Comparison of ENCODE assay signal across 20 mouse cellular contexts in the genomic region with DNA sequence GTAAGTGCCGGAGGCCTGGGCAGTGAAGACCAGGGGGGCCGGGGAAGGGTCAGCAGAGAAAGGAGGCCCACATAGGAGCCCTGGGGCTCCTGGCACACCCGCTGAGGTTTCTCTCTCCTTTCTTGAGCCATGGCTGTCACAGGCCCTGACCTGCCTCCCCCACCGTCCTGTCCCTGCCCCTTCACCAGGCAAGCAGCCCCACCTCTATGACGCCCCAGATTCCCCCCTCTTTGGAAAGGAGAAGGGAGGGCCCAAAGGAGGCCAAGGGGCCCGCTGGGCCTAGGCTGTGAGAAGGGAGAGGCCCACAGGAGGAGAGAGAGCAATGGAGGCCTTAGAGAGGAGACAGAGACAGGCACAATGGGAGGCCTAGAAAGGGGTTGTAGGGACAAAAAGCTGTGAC. TPM values are rescaled to one million over a fixed set of nuclear protein-coding genes. Genes with fewer than 3 reads are reported as not detected.
A peak's percentile ranks its signal among the peaks of the same experiment; 100 is the strongest.
DNase-seq lines count a peak whose midpoint lies in the region; ATAC-seq lines count a peak whose summit lies in the region.
"Had no signal": no experiment of that assay in that cellular context is flagged by ENCODE, and none has a peak within 500 bp of the region (broad histone marks: within the 10 kb centered on the region; RNA-seq: fewer than 3 reads in every experiment).

No protein-coding gene starts in this region.

- no peak for ATAC-seq in limb, embryonic 15.5 days (ENCODE audit: insufficient number of reproducible peaks, low FRiP score, low TSS enrichment, low read depth)
- no peak for ATAC-seq in megakaryocyte progenitor cell, adult 5-6 weeks (replicated peaks; ENCODE audit: poor library complexity)
- ATAC-seq: CD4-positive, CD25-positive, alpha-beta regulatory T cell, adult 4 months; forebrain, postnatal 0 days had no signal

- H3K9ac ChIP-seq in limb, embryonic 15.5 days, result no peak overlapping the region
- H3K9ac ChIP-seq: forebrain, postnatal 0 days; heart, embryonic 13.5 days; hindbrain, embryonic 15.5 days; limb, embryonic 12.5 days had no signal

- peak overlapping the region; percentile 71 for H3K27ac ChIP-seq in embryonic facial prominence, embryonic 10.5 days (replicated peaks)
- H3K27ac ChIP-seq in limb, embryonic 15.5 days, result peak overlapping the region; percentile 61
- H3K27ac ChIP-seq: heart, embryonic 13.5 days; hindbrain, embryonic 15.5 days; limb, embryonic 12.5 days had no signal

- DNase-seq in kidney, adult 11 months, result peak; percentile 0
- DNase-seq in kidney, adult 9 months, result no peak
- DNase-seq in right cerebral cortex, postnatal 10 days (ENCODE audit: low spot score in 2 of 2), result peak; percentile 3 to 9
- no peak for DNase-seq in right cerebral cortex, postnatal 14 days
- DNase-seq in embryonic facial prominence, embryonic 10.5 days (ENCODE audit: low spot score), result no peak
- no peak for DNase-seq in natural killer cell, adult 2 months (ENCODE audit: low spot score in 2 of 2)
- DNase-seq: cerebellum, postnatal 25 days; forebrain, postnatal 0 days; gastrocnemius, postnatal 10 days; kidney, postnatal 25 days; layer of hippocampus, postnatal 36 days; lung, adult 18-20 months had no signal

- H3K9me3 ChIP-seq in embryonic facial prominence, embryonic 10.5 days, result no peaks in the 10 kb centered on the region
- H3K9me3 ChIP-seq in limb, embryonic 15.5 days, result no peaks in the 10 kb centered on the region
- H3K9me3 ChIP-seq: heart, embryonic 13.5 days; hindbrain, embryonic 15.5 days; limb, embryonic 12.5 days had no signal

- no peaks in the 10 kb centered on the region for H3K27me3 ChIP-seq in embryonic facial prominence, embryonic 10.5 days (replicated peaks; ENCODE audit: low read depth, poor library complexity, severe bottlenecking)
- H3K27me3 ChIP-seq in limb, embryonic 15.5 days, result no peaks in the 10 kb centered on the region
- H3K27me3 ChIP-seq: heart, embryonic 13.5 days; hindbrain, embryonic 15.5 days; limb, embryonic 12.5 days had no signal

- no peaks in the 10 kb centered on the region for H3K36me3 ChIP-seq in embryonic facial prominence, embryonic 10.5 days (replicated peaks)
- no peaks in the 10 kb centered on the region for H3K36me3 ChIP-seq in limb, embryonic 15.5 days
- H3K36me3 ChIP-seq: heart, embryonic 13.5 days; hindbrain, embryonic 15.5 days; limb, embryonic 12.5 days had no signal

- peaks cover 10% of the 10 kb centered on the region for H3K4me1 ChIP-seq in embryonic facial prominence, embryonic 10.5 days
- 0 out of 2 replicates have a peak, but pooled peaks cover 5% of the 10 kb centered on the region for H3K4me1 ChIP-seq in limb, embryonic 15.5 days
- H3K4me1 ChIP-seq: heart, embryonic 13.5 days; hindbrain, embryonic 15.5 days; limb, embryonic 12.5 days had no signal

- WGBS in embryonic facial prominence, embryonic 10.5 days, result 51% methylated on average over 6 of the region's 6 CpGs
- WGBS in limb, embryonic 15.5 days, result 49% methylated on average over 6 of the region's 6 CpGs

- H3K4me2 ChIP-seq in limb, embryonic 15.5 days, result no peak overlapping the region
- H3K4me2 ChIP-seq: heart, embryonic 13.5 days; hindbrain, embryonic 15.5 days; limb, embryonic 12.5 days had no signal

- no peak overlapping the region for H3K4me3 ChIP-seq in embryonic facial prominence, embryonic 10.5 days
- no peak overlapping the region for H3K4me3 ChIP-seq in limb, embryonic 15.5 days
- H3K4me3 ChIP-seq: heart, embryonic 13.5 days; hindbrain, embryonic 15.5 days; limb, embryonic 12.5 days had no signal

RNA-seq across cellular contexts. Expression of a gene that starts 0.4 kb away (rescaled TPM):
- 0.11 TPM in 1 of 2 replicates, not detected in the other for polyA plus RNA-seq in embryonic facial prominence, embryonic 10.5 days (2016; fragmentation: Nextera tagmentation; extraction: Ambion mirVana)
- polyA plus RNA-seq in limb, embryonic 15.5 days (2015; fragmentation: Nextera tagmentation; extraction: Ambion mirVana), result 20.2 and 22.0 TPM in 2 replicates
- total RNA-seq in megakaryocyte progenitor cell, adult 5-6 weeks (2015), result not detected in 2 replicates
- total RNA-seq in megakaryocyte progenitor cell, adult 5-6 weeks (2017), result not detected in 2 replicates
- total RNA-seq: forebrain, postnatal 0 days; gastrocnemius, postnatal 10 days; layer of hippocampus, postnatal 36 days had no signal
- polyA plus RNA-seq: heart, embryonic 13.5 days; limb, embryonic 12.5 days; neural tube, embryonic 11.5 days had no signal

RNA-seq across cellular contexts. Expression of a gene that starts 6.0 kb away (rescaled TPM):
- polyA plus RNA-seq in embryonic facial prominence, embryonic 10.5 days (2016; fragmentation: Nextera tagmentation; extraction: Ambion mirVana), result 0.25 and 0.39 TPM in 2 replicates
- polyA plus RNA-seq in limb, embryonic 15.5 days (2015; fragmentation: Nextera tagmentation; extraction: Ambion mirVana), result 38.4 and 45.0 TPM in 2 replicates
- total RNA-seq in megakaryocyte progenitor cell, adult 5-6 weeks (2015), result not detected in 2 replicates
- total RNA-seq in megakaryocyte progenitor cell, adult 5-6 weeks (2017), result not detected in 2 replicates
- total RNA-seq: forebrain, postnatal 0 days had no signal
- polyA plus RNA-seq: neural tube, embryonic 11.5 days had no signal

RNA-seq across cellular contexts. Expression of a gene that starts 6.1 kb away (rescaled TPM):
- polyA plus RNA-seq in embryonic facial prominence, embryonic 10.5 days (2016; fragmentation: Nextera tagmentation; extraction: Ambion mirVana), result not detected in 2 replicates
- polyA plus RNA-seq in limb, embryonic 15.5 days (2015; fragmentation: Nextera tagmentation; extraction: Ambion mirVana), result 0.22 and 0.32 TPM in 2 replicates
- not detected in 2 replicates for total RNA-seq in megakaryocyte progenitor cell, adult 5-6 weeks (2015)
- total RNA-seq in megakaryocyte progenitor cell, adult 5-6 weeks (2017), result not detected in 2 replicates
- total RNA-seq: forebrain, postnatal 0 days; gastrocnemius, postnatal 10 days; layer of hippocampus, postnatal 36 days had no signal
- polyA plus RNA-seq: CD4-positive, CD25-positive, alpha-beta regulatory T cell, adult 4 months; forebrain, postnatal 0 days; heart, embryonic 13.5 days; hindbrain, embryonic 15.5 days; limb, embryonic 12.5 days; neural tube, embryonic 11.5 days; thymus, postnatal 0 days had no signal

RNA-seq across cellular contexts. Expression of a gene that starts 16.9 kb away (rescaled TPM):
- 0.10 and 0.16 TPM in 2 replicates for polyA plus RNA-seq in embryonic facial prominence, embryonic 10.5 days (2016; fragmentation: Nextera tagmentation; extraction: Ambion mirVana)
- polyA plus RNA-seq in limb, embryonic 15.5 days (2015; fragmentation: Nextera tagmentation; extraction: Ambion mirVana), result 1.5 TPM in 2 replicates
- total RNA-seq in megakaryocyte progenitor cell, adult 5-6 weeks (2015), result not detected in 2 replicates
- not detected in 2 replicates for total RNA-seq in megakaryocyte progenitor cell, adult 5-6 weeks (2017)
- total RNA-seq: forebrain, postnatal 0 days; gastrocnemius, postnatal 10 days; layer of hippocampus, postnatal 36 days had no signal
- polyA plus RNA-seq: CD4-positive, CD25-positive, alpha-beta regulatory T cell, adult 4 months; forebrain, postnatal 0 days; neural tube, embryonic 11.5 days had no signal

RNA-seq across cellular contexts. Expression of a gene that starts 22.6 kb away (rescaled TPM):
- 17.5 and 17.9 TPM in 2 replicates for polyA plus RNA-seq in embryonic facial prominence, embryonic 10.5 days (2016; fragmentation: Nextera tagmentation; extraction: Ambion mirVana)
- polyA plus RNA-seq in limb, embryonic 15.5 days (2015; fragmentation: Nextera tagmentation; extraction: Ambion mirVana), result 60.6 and 64.4 TPM in 2 replicates
- 20.1 and 26.6 TPM in 2 replicates for total RNA-seq in megakaryocyte progenitor cell, adult 5-6 weeks (2015)
- 12.5 and 13.3 TPM in 2 replicates for total RNA-seq in megakaryocyte progenitor cell, adult 5-6 weeks (2017)

Comparison
In these comparisons a context has a peak if more than half of its experiments do, and no peak if none do; other contexts are left out.
1. DNase-seq: peak in kidney, adult 11 months (single experiment) and right cerebral cortex, postnatal 10 days (2 of 2); none in kidney, adult 9 months (single experiment), right cerebral cortex, postnatal 14 days (single experiment), embryonic facial prominence, embryonic 10.5 days (single experiment) and natural killer cell, adult 2 months (0 of 2).
2. RNA of a gene that starts 0.4 kb away (polyA plus RNA-seq): 20.2 to 22.0 TPM in limb, embryonic 15.5 days; 0.11 TPM in embryonic facial prominence, embryonic 10.5 days; every median in the first group is over 10 times any median in the second.
3. RNA of a gene that starts 6.0 kb away (polyA plus RNA-seq): 38.4 to 45.0 TPM in limb, embryonic 15.5 days; 0.25 to 0.39 TPM in embryonic facial prominence, embryonic 10.5 days; every median in the first group is over 10 times any median in the second.